Mouse (Mus musculus) urinary bladder, postnatal 14 days (tissue): ENCODE results near the gene Wars2.

Experiments
- DNase-seq: peaks from one replicate; pipeline ENCODE4 v3.0.0; 2021; ENCODE audit warnings: low spot score

Wars2 gene

GRCm38 (mm10) chr3:99140940-99141854 is at the start of gene Wars2:
TSS of gene Wars2 (plus strand) at chr3:99141068.
- peak; percentile 94 for DNase-seq

- no peak for DNase-seq
Measured at GRCm38 (mm10) chr3:99096816-99097215, 44.1 kb upstream of the Wars2 start.

GRCm38 (mm10) chr3:99110353-99111213 is 30.3 kb upstream of the Wars2 start:
- no peak for DNase-seq

GRCm38 (mm10) chr3:99111214-99111608 is 29.7 kb upstream of the Wars2 start:
- no peak for DNase-seq

- DNase-seq: no peak
Measured at GRCm38 (mm10) chr3:99113266-99113837, 27.5 kb upstream of the Wars2 start.

- DNase-seq: no peak
Measured at GRCm38 (mm10) chr3:99120942-99121341, 19.9 kb upstream of the Wars2 start.

GRCm38 (mm10) chr3:99130521-99130920 is 10.3 kb upstream of the Wars2 start:
- DNase-seq: no peak

- no peak for DNase-seq
Measured at GRCm38 (mm10) chr3:99131973-99132372, 8.9 kb upstream of the Wars2 start.

GRCm38 (mm10) chr3:99133913-99134312 is 7.0 kb upstream of the Wars2 start:
- no peak for DNase-seq

- no peak for DNase-seq
Measured at GRCm38 (mm10) chr3:99147886-99148285, 7.0 kb downstream of the Wars2 start.

GRCm38 (mm10) chr3:99149035-99149434 is 8.2 kb downstream of the Wars2 start:
- DNase-seq: no peak

GRCm38 (mm10) chr3:99156286-99156685 is 15.4 kb downstream of the Wars2 start:
- no peak for DNase-seq

GRCm38 (mm10) chr3:99156987-99157386 is 16.1 kb downstream of the Wars2 start:
- DNase-seq: no peak

GRCm38 (mm10) chr3:99157451-99158015 is 16.7 kb downstream of the Wars2 start:
- no peak for DNase-seq

GRCm38 (mm10) chr3:99160016-99160415 is 19.1 kb downstream of the Wars2 start:
- DNase-seq: no peak

- DNase-seq: no peak
Measured at GRCm38 (mm10) chr3:99162191-99162590, 21.3 kb downstream of the Wars2 start.

GRCm38 (mm10) chr3:99167734-99168133 is 26.9 kb downstream of the Wars2 start:
- no peak for DNase-seq

- no peak for DNase-seq
Measured at GRCm38 (mm10) chr3:99173178-99173577, 32.3 kb downstream of the Wars2 start.

GRCm38 (mm10) chr3:99174658-99175304 is 33.9 kb downstream of the Wars2 start:
- no peak for DNase-seq

GRCm38 (mm10) chr3:99183355-99184016 is 42.6 kb downstream of the Wars2 start:
- DNase-seq: no peak

- DNase-seq: no peak
Measured at GRCm38 (mm10) chr3:99184373-99184772, 43.5 kb downstream of the Wars2 start.
